Mouse (Mus musculus): Measurements from ENCODE around the gene Tax1bp3. TPM values are rescaled to one million over a fixed set of nuclear protein-coding genes. Genes with fewer than 3 reads are reported as not detected.
A peak's percentile ranks its signal among the peaks of the same experiment; 100 is the strongest.

Gene Tax1bp3
- total and polyA plus RNA-seq, 2 experiments from 2014 or later = 55.6 to 91.0 TPM

DNA sequence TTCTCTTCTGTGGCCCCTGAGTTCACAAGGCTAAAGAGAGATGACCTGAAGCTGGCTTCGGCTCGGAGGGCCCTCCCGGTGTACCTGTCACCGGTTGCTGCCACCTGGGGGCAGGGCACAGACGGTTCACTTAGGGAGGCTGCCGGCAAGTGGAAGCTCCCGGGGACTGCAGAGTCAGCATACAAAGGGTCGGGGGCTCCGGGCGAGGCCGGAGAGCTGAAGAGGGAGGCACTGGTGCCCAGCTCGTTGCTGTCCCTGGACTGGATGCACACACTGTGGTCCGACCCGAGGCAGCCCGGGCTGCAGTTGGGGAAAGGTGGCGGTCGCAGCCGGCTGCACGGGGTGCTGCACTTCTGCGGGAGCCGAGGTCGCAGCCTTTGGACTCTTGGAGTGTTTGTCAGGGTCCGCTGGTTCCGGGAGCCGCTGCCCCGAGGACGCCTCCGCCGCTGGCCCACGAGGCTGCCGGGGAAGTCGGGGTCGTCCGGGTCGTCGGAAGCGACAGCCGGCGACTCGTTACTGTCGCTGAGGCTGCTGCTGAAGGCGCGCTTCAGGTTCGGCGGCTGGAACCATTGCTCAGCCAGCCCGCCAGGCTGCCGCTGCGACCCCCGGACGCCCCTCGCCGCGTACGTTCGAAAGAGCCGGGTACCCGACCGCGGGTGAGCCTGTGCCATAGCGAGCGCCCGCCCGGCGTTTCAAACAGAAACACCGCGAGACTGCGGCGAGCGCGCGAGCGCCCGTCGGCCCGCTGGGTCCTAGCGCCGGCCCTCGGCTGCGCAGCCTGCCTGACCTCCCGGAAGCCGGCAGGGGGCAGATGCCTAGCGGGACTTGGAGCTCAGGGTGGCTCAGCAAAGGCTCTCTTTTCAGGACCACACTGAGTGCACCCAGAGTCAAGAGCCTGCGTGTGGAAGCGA is 39.0 kb upstream of the Tax1bp3 start, which contains the start of gene Haspin:
Gene Haspin, minus strand, starts transcription at position 704 of the 911 bp plus-strand sequence.
- peak; percentile 95 for ATAC-seq (ENCODE audit: low FRiP score)
- peak; percentile 93 for TF ChIP-seq CTCF (IDR thresholded peaks at IDR 0.05)
- Histone ChIP-seq H3K9ac (replicated peaks; ENCODE audit: low read length, poor library complexity, severe bottlenecking) (peak within 1 kb of the TSS; percentile 52), H3K9me3 (ENCODE audit: low read length) (no peaks in the 10 kb centered on the region), H3K27me3 (ENCODE audit: insufficient read depth, low read length) (no peaks in the 10 kb centered on the region), H3K27ac (ENCODE audit: low read depth, low read length) (no peak within 1 kb of the TSS), H3K4me2 (ENCODE audit: low read depth, low read length, poor library complexity, severe bottlenecking) (peak within 1 kb of the TSS; percentile 85), H3K4me3 (ENCODE audit: low read depth, low read length) (peak within 1 kb of the TSS; percentile 68), H3K36me3 (ENCODE audit: insufficient read depth, low read length) (no peaks in the 10 kb centered on the region), H3K4me1 (ENCODE audit: insufficient read depth, low read length) (0 out of 2 replicates have a peak, but pooled peaks cover 4% of the 10 kb centered on the region)
- WGBS = under 1% methylated on average over 84 of the region's 84 CpGs
- peak; percentile 90 for DNase-seq (ENCODE audit: low spot score)

DNA sequence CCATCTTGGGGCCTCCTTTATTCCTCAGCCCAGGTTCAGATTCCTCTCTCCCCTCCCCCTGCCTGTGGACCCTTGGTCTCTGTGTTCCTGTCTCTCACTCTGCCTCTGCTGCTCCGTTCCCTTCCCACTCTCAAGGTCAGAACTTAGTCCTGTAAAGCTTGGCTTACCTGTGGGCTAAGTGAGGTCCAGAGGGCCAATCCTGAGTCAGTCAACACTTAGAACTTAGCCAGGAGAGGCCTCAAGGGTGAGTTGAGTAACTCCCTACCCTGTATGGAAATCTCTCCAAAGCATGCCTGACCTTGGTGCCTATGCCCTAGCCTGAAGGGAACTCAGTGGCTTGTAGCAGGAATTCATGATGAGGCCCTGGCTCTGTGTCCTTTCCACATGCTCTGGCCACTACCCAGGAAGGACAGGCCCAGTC is 32.6 kb upstream of the Tax1bp3 start:
- H3K36me3 ChIP-seq (ENCODE audit: insufficient read depth, low read length) = no peaks in the 10 kb centered on the region
- H3K4me3 ChIP-seq (ENCODE audit: low read depth, low read length) = no peak overlapping the region
- no peak overlapping the region for H3K4me2 ChIP-seq (ENCODE audit: low read depth, low read length, poor library complexity, severe bottlenecking)
- no peak for TF ChIP-seq CTCF (IDR thresholded peaks at IDR 0.05)
- H3K9me3 ChIP-seq (ENCODE audit: low read length) = no peaks in the 10 kb centered on the region
- no peaks in the 10 kb centered on the region for H3K27me3 ChIP-seq (ENCODE audit: insufficient read depth, low read length)
- no peak overlapping the region for H3K27ac ChIP-seq (ENCODE audit: low read depth, low read length)
- H3K9ac ChIP-seq (replicated peaks; ENCODE audit: low read length, poor library complexity, severe bottlenecking) = no peak overlapping the region
- WGBS = 56% methylated on average over 1 of the region's 1 CpGs
- H3K4me1 ChIP-seq (ENCODE audit: insufficient read depth, low read length) = no peaks in the 10 kb centered on the region
- DNase-seq (ENCODE audit: low spot score) (no peak), ATAC-seq (ENCODE audit: low FRiP score) (no peak)

- no peak overlapping the region for H3K9ac ChIP-seq (replicated peaks; ENCODE audit: low read length, poor library complexity, severe bottlenecking)
- no peaks in the 10 kb centered on the region for H3K9me3 ChIP-seq (ENCODE audit: low read length)
- no peaks in the 10 kb centered on the region for H3K27me3 ChIP-seq (ENCODE audit: insufficient read depth, low read length)
- no peak for TF ChIP-seq CTCF (IDR thresholded peaks at IDR 0.05)
- no peak for ATAC-seq (ENCODE audit: low FRiP score)
- no peak overlapping the region for H3K4me3 ChIP-seq (ENCODE audit: low read depth, low read length)
- no peaks in the 10 kb centered on the region for H3K4me1 ChIP-seq (ENCODE audit: insufficient read depth, low read length)
- DNase-seq (ENCODE audit: low spot score) = no peak
- H3K4me2 ChIP-seq (ENCODE audit: low read depth, low read length, poor library complexity, severe bottlenecking) = no peak overlapping the region
- 54% methylated on average over 11 of the region's 11 CpGs for WGBS
- H3K27ac ChIP-seq (ENCODE audit: low read depth, low read length) = no peak overlapping the region
- no peaks in the 10 kb centered on the region for H3K36me3 ChIP-seq (ENCODE audit: insufficient read depth, low read length)
These were observed 30.6 kb upstream of the Tax1bp3 start for GRCm38 (mm10) chr11:73146026-73146974.

DNA sequence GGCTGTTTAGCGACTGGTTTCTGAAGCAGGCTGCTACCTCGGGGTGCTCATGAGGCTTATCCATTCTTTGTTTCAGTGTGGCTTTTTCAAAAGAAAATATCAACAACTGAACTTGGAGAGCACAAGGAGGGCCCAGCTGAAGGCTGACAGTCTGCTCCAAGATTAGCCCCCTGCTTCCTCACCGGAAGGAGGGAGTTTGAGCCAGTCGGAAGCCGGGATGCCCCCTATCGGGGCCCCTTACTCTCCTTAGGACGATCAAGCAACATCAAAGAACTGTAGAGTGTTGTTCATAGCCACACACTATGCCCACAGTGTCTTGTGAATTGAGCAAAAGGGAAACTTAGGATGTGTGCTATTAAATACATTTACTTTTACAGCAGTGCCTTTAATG is 29.9 kb upstream of the Tax1bp3 start:
- no peak for TF ChIP-seq CTCF (IDR thresholded peaks at IDR 0.05)
- WGBS = 40% methylated on average over 7 of the region's 7 CpGs
- H3K27me3 ChIP-seq (ENCODE audit: insufficient read depth, low read length) = no peaks in the 10 kb centered on the region
- no peak overlapping the region for H3K4me2 ChIP-seq (ENCODE audit: low read depth, low read length, poor library complexity, severe bottlenecking)
- ATAC-seq (ENCODE audit: low FRiP score) = no peak
- H3K4me3 ChIP-seq (ENCODE audit: low read depth, low read length) = no peak overlapping the region
- H3K4me1 ChIP-seq (ENCODE audit: insufficient read depth, low read length) = no peaks in the 10 kb centered on the region
- DNase-seq (ENCODE audit: low spot score) = no peak
- no peak overlapping the region for H3K9ac ChIP-seq (replicated peaks; ENCODE audit: low read length, poor library complexity, severe bottlenecking)
- H3K27ac ChIP-seq (ENCODE audit: low read depth, low read length) = no peak overlapping the region
- H3K36me3 ChIP-seq (ENCODE audit: insufficient read depth, low read length) = no peaks in the 10 kb centered on the region
- H3K9me3 ChIP-seq (ENCODE audit: low read length) = no peaks in the 10 kb centered on the region

- no peak for TF ChIP-seq CTCF (IDR thresholded peaks at IDR 0.05)
- no peak overlapping the region for H3K4me2 ChIP-seq (ENCODE audit: low read depth, low read length, poor library complexity, severe bottlenecking)
- no peaks in the 10 kb centered on the region for H3K27me3 ChIP-seq (ENCODE audit: insufficient read depth, low read length)
- H3K9me3 ChIP-seq (ENCODE audit: low read length) = no peaks in the 10 kb centered on the region
- no peak overlapping the region for H3K27ac ChIP-seq (ENCODE audit: low read depth, low read length)
- ATAC-seq (ENCODE audit: low FRiP score) = no peak
- no peak overlapping the region for H3K9ac ChIP-seq (replicated peaks; ENCODE audit: low read length, poor library complexity, severe bottlenecking)
- DNase-seq (ENCODE audit: low spot score) = no peak
- no peaks in the 10 kb centered on the region for H3K36me3 ChIP-seq (ENCODE audit: insufficient read depth, low read length)
- 70% methylated on average over 9 of the region's 9 CpGs for WGBS
- no peak overlapping the region for H3K4me3 ChIP-seq (ENCODE audit: low read depth, low read length)
- no peaks in the 10 kb centered on the region for H3K4me1 ChIP-seq (ENCODE audit: insufficient read depth, low read length)
These were observed 28.7 kb upstream of the Tax1bp3 start for GRCm38 (mm10) chr11:73148209-73148608.

Measured in midbrain, postnatal 0 days (tissue).